Mouse (Mus musculus): Measurements from ENCODE around the gene Wipf1. TPM values are rescaled to one million over a fixed set of nuclear protein-coding genes. Genes with fewer than 3 reads are reported as not detected.

The Wipf1 gene
- polyA plus RNA-seq, 1 experiment from 2014 or later, result 1.9 TPM

DNA sequence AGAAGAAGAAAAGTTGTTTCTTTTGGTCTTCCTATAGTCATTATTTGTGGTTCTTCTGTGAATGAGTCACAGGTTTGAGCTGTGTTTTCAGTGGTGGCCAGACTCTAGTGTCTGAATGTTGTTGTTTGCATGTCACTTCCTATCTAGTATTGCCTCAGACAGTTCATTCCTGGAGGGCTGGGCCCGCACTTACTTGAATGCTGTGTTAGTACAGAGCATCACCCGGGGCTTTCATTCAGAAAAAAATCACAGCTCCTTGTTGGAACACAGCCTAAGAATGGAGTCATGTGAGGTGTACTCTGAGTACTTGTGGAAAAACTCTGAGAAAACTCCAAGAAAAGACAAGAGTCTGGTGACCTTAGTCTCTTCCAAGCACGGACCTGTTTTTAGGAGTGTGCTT, 23.4 kb upstream of the Wipf1 start:
- H3K27ac ChIP-seq (ENCODE audit: low read depth, low read length), result no peak overlapping the region
- ATAC-seq (ENCODE audit: low read depth), result no peak
- WGBS, result 81% methylated on average over 3 of the region's 3 CpGs

DNA sequence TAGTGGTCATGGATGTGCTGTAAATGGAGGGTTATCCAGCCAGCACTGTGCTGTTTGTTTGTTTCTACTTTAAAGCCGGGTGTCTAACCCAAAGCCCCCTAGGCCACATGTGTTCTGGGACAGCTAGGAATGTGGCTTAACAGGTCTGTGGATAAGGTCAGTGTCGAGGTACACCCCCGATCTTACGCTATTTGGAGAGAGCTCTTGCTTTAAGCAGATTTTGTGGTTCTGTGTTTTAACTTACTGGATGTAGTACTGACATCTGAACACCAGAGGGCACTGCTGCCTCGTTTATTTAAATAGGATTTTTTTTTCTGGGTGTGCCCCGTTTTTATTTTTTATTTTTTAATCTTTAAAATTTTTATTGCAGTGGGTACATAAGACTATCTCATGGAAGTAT, 21.2 kb upstream of the Wipf1 start:
- H3K9me3 ChIP-seq (ENCODE audit: control insufficient read depth, low read length), result no peaks in the 10 kb centered on the region
- ATAC-seq (ENCODE audit: low read depth), result no peak
- H3K4me2 ChIP-seq (ENCODE audit: low read depth, low read length), result no peak overlapping the region
- no peaks in the 10 kb centered on the region for H3K36me3 ChIP-seq (ENCODE audit: control insufficient read depth, insufficient read depth, low read length)
- H3K27me3 ChIP-seq (ENCODE audit: control insufficient read depth, insufficient read depth, low read length), result no peaks in the 10 kb centered on the region
- H3K4me3 ChIP-seq (ENCODE audit: low read depth, low read length), result no peak overlapping the region
- H3K4me1 ChIP-seq (ENCODE audit: control insufficient read depth, insufficient read depth, low read length), result no peaks in the 10 kb centered on the region
- WGBS, result 34% methylated on average over 6 of the region's 6 CpGs
- no peak overlapping the region for H3K9ac ChIP-seq (replicated peaks; ENCODE audit: low read depth, low read length)
- H3K27ac ChIP-seq (ENCODE audit: low read depth, low read length), result no peak overlapping the region

More for the DNA sequence above, 23.4 kb upstream of the Wipf1 start:
- H3K4me3 ChIP-seq (ENCODE audit: low read depth, low read length), result no peak overlapping the region
- no peaks in the 10 kb centered on the region for H3K36me3 ChIP-seq (ENCODE audit: control insufficient read depth, insufficient read depth, low read length)
- no peaks in the 10 kb centered on the region for H3K27me3 ChIP-seq (ENCODE audit: control insufficient read depth, insufficient read depth, low read length)
- H3K9ac ChIP-seq (replicated peaks; ENCODE audit: low read depth, low read length), result no peak overlapping the region
- H3K9me3 ChIP-seq (ENCODE audit: control insufficient read depth, low read length), result no peaks in the 10 kb centered on the region
- no peaks in the 10 kb centered on the region for H3K4me1 ChIP-seq (ENCODE audit: control insufficient read depth, insufficient read depth, low read length)
- no peak overlapping the region for H3K4me2 ChIP-seq (ENCODE audit: low read depth, low read length)

DNA sequence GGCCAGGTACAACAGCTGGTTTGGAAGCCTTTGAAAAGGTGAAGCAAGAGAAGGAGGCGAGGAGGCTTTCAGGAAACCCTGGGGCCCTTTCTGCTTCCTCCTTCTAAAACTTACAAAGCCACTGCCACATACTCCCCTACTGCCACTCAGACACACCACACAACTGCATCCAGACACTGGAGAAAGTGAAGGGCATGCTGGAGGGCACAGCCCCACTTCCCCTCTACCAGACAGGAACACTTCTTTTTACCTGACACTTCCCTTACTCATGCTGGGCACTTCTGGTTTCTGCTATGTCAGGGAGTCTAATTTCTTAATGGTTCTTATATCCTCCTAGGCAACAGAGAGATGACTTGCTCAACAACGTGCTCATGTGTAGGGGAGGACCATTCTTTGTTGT, 19.0 kb upstream of the Wipf1 start:
- ATAC-seq (ENCODE audit: low read depth), result no peak
- Histone ChIP-seq H3K9ac (replicated peaks; ENCODE audit: low read depth, low read length) (no peak overlapping the region), H3K36me3 (ENCODE audit: control insufficient read depth, insufficient read depth, low read length) (no peaks in the 10 kb centered on the region), H3K4me3 (ENCODE audit: low read depth, low read length) (no peak overlapping the region), H3K27me3 (ENCODE audit: control insufficient read depth, insufficient read depth, low read length) (no peaks in the 10 kb centered on the region), H3K4me2 (ENCODE audit: low read depth, low read length) (no peak overlapping the region), H3K4me1 (ENCODE audit: control insufficient read depth, insufficient read depth, low read length) (no peaks in the 10 kb centered on the region), H3K27ac (ENCODE audit: low read depth, low read length) (no peak overlapping the region), H3K9me3 (ENCODE audit: control insufficient read depth, low read length) (no peaks in the 10 kb centered on the region)
- 73% methylated on average over 2 of the region's 2 CpGs for WGBS

DNA sequence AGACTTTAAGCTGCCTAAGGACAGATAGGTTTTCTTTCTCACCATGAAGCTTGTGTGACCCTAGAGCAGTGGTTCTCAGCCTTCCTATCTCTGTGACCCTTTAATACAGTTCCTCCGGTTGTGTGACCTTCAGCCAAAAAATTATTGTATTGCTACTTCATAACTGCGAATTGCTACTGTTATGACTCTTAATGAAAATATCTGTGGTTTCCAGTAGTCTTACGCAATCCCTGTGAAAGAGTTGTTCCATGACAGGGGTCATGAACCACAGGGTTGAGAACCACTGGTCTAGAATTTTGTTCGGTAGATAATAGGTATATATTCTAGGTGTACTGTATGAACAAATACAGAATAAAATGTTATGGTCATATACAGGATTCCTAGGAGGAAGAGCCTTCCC, 17.7 kb upstream of the Wipf1 start:
- no peak overlapping the region for H3K4me3 ChIP-seq (ENCODE audit: low read depth, low read length)
- no peaks in the 10 kb centered on the region for H3K9me3 ChIP-seq (ENCODE audit: control insufficient read depth, low read length)
- no peak for ATAC-seq (ENCODE audit: low read depth)
- H3K27ac ChIP-seq (ENCODE audit: low read depth, low read length), result no peak overlapping the region
- no peaks in the 10 kb centered on the region for H3K27me3 ChIP-seq (ENCODE audit: control insufficient read depth, insufficient read depth, low read length)
- H3K36me3 ChIP-seq (ENCODE audit: control insufficient read depth, insufficient read depth, low read length), result no peaks in the 10 kb centered on the region
- H3K4me1 ChIP-seq (ENCODE audit: control insufficient read depth, insufficient read depth, low read length), result no peaks in the 10 kb centered on the region
- H3K4me2 ChIP-seq (ENCODE audit: low read depth, low read length), result no peak overlapping the region
- no peak overlapping the region for H3K9ac ChIP-seq (replicated peaks; ENCODE audit: low read depth, low read length)
- WGBS, result 95% methylated on average over 4 of the region's 4 CpGs

DNA sequence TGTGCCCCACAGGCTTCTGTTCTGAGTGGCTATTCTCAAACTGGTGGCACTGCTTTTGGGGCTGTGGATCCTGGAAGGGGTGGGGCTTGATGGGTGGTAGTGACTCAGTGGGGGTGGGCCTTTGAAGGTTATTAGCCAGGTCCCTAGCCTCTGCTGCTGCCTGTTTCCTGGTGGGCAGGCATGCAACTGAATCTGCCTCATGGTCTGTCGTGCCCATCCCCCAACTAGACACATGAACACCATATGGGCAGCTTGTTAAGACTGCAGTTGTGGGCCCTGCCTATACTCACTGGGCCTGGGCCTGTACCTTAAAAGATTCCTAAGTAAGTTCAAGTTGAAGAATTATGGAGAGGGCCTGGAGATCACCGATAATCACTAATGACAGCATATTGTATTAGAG, 16.0 kb upstream of the Wipf1 start:
- Histone ChIP-seq H3K4me3 (ENCODE audit: low read depth, low read length) (no peak overlapping the region), H3K27me3 (ENCODE audit: control insufficient read depth, insufficient read depth, low read length) (no peaks in the 10 kb centered on the region), H3K9me3 (ENCODE audit: control insufficient read depth, low read length) (no peaks in the 10 kb centered on the region), H3K4me1 (ENCODE audit: control insufficient read depth, insufficient read depth, low read length) (no peaks in the 10 kb centered on the region), H3K9ac (replicated peaks; ENCODE audit: low read depth, low read length) (no peak overlapping the region), H3K27ac (ENCODE audit: low read depth, low read length) (no peak overlapping the region), H3K36me3 (ENCODE audit: control insufficient read depth, insufficient read depth, low read length) (no peaks in the 10 kb centered on the region), H3K4me2 (ENCODE audit: low read depth, low read length) (no peak overlapping the region)
- WGBS, result 72% methylated on average over 2 of the region's 2 CpGs
- ATAC-seq (ENCODE audit: low read depth), result no peak

DNA sequence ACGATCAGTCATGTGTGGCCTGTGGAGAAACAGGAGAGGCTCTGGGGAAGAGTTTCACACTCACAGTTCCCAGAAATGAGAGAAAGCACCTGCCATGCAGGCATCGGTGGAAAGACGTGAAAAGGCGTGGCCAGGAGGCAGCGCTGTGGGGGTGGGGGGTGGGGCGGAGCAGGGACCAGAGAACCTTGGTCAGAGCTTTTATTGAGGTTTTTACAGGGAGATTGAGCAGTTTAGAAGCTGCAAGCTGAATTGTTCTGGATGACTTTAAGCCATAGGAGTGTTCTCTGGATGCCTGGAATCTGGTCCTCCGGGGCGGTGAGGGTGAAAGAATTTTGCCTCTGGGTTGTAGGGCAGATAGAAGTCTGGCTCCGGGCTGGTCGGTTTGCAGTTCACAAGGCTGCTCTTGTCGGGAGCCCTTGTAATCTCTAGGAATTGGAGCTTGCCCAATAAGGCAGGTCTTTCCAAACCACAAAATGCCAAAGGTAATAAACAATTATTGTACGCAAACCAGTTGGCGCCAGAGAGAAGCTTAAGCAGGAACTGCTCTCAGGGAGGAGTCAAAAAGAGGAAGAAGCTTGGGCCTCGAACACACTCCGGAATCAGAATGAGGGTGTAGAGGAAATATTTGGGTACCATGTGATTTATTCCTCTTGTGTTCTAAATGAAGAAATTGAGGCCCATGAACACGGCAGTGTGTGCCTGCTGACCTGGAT, 11.1 kb upstream of the Wipf1 start:
- Histone ChIP-seq H3K27me3 (ENCODE audit: control insufficient read depth, insufficient read depth, low read length) (no peaks in the 10 kb centered on the region), H3K27ac (ENCODE audit: low read depth, low read length) (no peak overlapping the region), H3K36me3 (ENCODE audit: control insufficient read depth, insufficient read depth, low read length) (no peaks in the 10 kb centered on the region), H3K4me2 (ENCODE audit: low read depth, low read length) (peak overlapping the region; percentile 30; the same call in 1 of the 2 replicates), H3K9me3 (ENCODE audit: control insufficient read depth, low read length) (no peaks in the 10 kb centered on the region), H3K9ac (replicated peaks; ENCODE audit: low read depth, low read length) (no peak overlapping the region), H3K4me3 (ENCODE audit: low read depth, low read length) (no peak overlapping the region), H3K4me1 (ENCODE audit: control insufficient read depth, insufficient read depth, low read length) (no peaks in the 10 kb centered on the region)
- 24% methylated on average over 16 of the region's 16 CpGs for WGBS
- no peak for ATAC-seq (ENCODE audit: low read depth)

DNA sequence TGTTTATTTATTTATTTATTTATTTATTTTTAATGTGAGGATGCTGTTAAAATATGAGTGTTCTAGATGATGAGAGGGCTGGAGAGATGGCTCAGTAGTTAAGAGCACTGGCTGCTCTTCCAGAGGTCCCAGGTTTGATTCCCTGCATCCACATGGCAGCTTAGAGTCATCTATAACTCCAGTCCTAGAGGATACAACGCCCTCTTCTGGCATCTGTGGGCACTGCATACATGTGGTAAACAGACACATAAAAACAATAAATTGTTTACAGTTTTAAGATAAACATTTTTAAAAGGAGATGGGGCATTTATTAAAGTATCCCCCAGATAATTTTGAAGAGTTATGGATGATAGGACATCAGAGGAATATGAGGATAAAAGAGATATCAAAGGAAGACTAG, 10.2 kb upstream of the Wipf1 start:
- Histone ChIP-seq H3K36me3 (ENCODE audit: control insufficient read depth, insufficient read depth, low read length) (no peaks in the 10 kb centered on the region), H3K9me3 (ENCODE audit: control insufficient read depth, low read length) (no peaks in the 10 kb centered on the region), H3K4me1 (ENCODE audit: control insufficient read depth, insufficient read depth, low read length) (no peaks in the 10 kb centered on the region), H3K4me2 (ENCODE audit: low read depth, low read length) (no peak overlapping the region), H3K27ac (ENCODE audit: low read depth, low read length) (no peak overlapping the region), H3K4me3 (ENCODE audit: low read depth, low read length) (no peak overlapping the region), H3K27me3 (ENCODE audit: control insufficient read depth, insufficient read depth, low read length) (no peaks in the 10 kb centered on the region), H3K9ac (replicated peaks; ENCODE audit: low read depth, low read length) (no peak overlapping the region)
- 34% methylated on average over 1 of the region's 1 CpGs for WGBS
- ATAC-seq (ENCODE audit: low read depth), result no peak

DNA sequence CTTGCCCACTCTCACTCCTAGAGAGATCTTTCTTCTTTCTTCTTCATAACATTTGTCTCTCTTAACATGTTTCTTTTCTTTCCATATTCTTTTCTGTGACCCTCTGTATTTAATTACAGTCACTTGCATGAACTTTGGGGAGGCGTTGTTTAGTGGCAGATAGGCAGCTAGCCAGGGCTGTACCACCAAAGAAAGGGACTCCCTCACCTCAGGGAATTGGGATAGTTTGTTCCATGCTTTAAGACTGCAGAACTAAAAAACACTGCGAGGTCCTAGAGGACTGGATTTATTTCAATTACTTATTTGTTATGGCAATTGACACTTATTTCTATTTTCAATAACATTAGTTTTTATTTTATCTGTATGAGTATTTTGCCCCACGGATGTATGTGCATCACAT, 9.6 kb upstream of the Wipf1 start:
- Histone ChIP-seq H3K27me3 (ENCODE audit: control insufficient read depth, insufficient read depth, low read length) (no peaks in the 10 kb centered on the region), H3K27ac (ENCODE audit: low read depth, low read length) (no peak overlapping the region), H3K36me3 (ENCODE audit: control insufficient read depth, insufficient read depth, low read length) (no peaks in the 10 kb centered on the region), H3K4me3 (ENCODE audit: low read depth, low read length) (no peak overlapping the region), H3K4me1 (ENCODE audit: control insufficient read depth, insufficient read depth, low read length) (no peaks in the 10 kb centered on the region), H3K9ac (replicated peaks; ENCODE audit: low read depth, low read length) (no peak overlapping the region), H3K4me2 (ENCODE audit: low read depth, low read length) (no peak overlapping the region), H3K9me3 (ENCODE audit: control insufficient read depth, low read length) (no peaks in the 10 kb centered on the region)
- 86% methylated on average over 3 of the region's 3 CpGs for WGBS
- no peak for ATAC-seq (ENCODE audit: low read depth)

DNA sequence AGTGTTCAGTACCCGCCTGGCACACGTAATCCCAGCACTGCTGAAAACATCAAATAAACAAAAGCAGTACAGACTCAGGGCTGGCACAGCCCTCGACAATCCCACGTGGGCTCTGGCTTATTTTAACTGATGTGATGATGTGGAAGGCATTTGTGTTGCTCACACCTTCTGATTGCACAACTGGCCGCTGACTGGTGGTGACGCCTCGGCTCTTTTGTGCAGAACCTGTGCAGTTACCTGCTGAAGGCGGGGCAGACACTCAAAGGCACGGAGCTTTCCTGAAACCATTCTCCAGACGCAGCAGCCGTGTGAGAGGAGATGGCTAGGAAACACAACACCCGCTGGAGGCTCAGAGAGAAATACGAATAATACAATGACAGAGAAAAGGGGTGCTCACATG, 9.1 kb upstream of the Wipf1 start:
- no peaks in the 10 kb centered on the region for H3K4me1 ChIP-seq (ENCODE audit: control insufficient read depth, insufficient read depth, low read length)
- H3K27me3 ChIP-seq (ENCODE audit: control insufficient read depth, insufficient read depth, low read length), result no peaks in the 10 kb centered on the region
- no peak overlapping the region for H3K4me2 ChIP-seq (ENCODE audit: low read depth, low read length)
- H3K36me3 ChIP-seq (ENCODE audit: control insufficient read depth, insufficient read depth, low read length), result no peaks in the 10 kb centered on the region
- WGBS, result 85% methylated on average over 13 of the region's 13 CpGs
- H3K9ac ChIP-seq (replicated peaks; ENCODE audit: low read depth, low read length), result no peak overlapping the region
- no peak overlapping the region for H3K4me3 ChIP-seq (ENCODE audit: low read depth, low read length)
- no peak overlapping the region for H3K27ac ChIP-seq (ENCODE audit: low read depth, low read length)
- H3K9me3 ChIP-seq (ENCODE audit: control insufficient read depth, low read length), result no peaks in the 10 kb centered on the region
- ATAC-seq (ENCODE audit: low read depth), result no peak

Data from neural tube, embryonic 14.5 days (tissue).